Mouse (Mus musculus) kidney, adult 2 months (tissue): ENCODE measurements at regions not wholly inside any gene's neighbourhood (a gene's known extent, or its start where the extent isn't known, plus 50 kb on each side); places are given as distances from the start of the nearest gene placed in this dataset.

Experiments used
- DNase-seq: peaks from one replicate; pipeline ENCODE4 v3.0.0; 2021
- H3K27ac ChIP-seq: fragments of 200-500 bp; 2 replicates; pipeline ENCODE4 v1.5.1; 2012; ENCODE audit warnings: low read depth, low read length, control low read depth, inconsistent platforms; ENCODE audit not compliant: insufficient read depth
- H3K27me3 ChIP-seq: fragments of 200-500 bp; replicated peaks from 2 replicates; pipeline ENCODE4 v1.6.1; 2012; ENCODE audit warnings: mild to moderate bottlenecking, moderate library complexity, low read length, inconsistent platforms; ENCODE audit not compliant: control insufficient read depth, insufficient read depth
- H3K36me3 ChIP-seq: fragments of 200-500 bp; 2 replicates; pipeline ENCODE4 v1.6.1; 2012; ENCODE audit warnings: mild to moderate bottlenecking, moderate library complexity, low read length, inconsistent platforms; ENCODE audit not compliant: control insufficient read depth, insufficient read depth
- H3K4me1 ChIP-seq: fragments of 200-500 bp; 2 replicates; pipeline ENCODE4 v1.6.1; 2011; ENCODE audit warnings: low read length; ENCODE audit not compliant: control insufficient read depth, insufficient read depth
- H3K4me3 ChIP-seq: fragments of 200-500 bp; 2 replicates; pipeline ENCODE4 v1.5.1; 2011; ENCODE audit warnings: mild to moderate bottlenecking, low read depth, low read length, control low read depth; ENCODE audit not compliant: insufficient read depth
- CTCF ChIP-seq: fragments of 200-500 bp; conservative IDR thresholded peaks from 2 replicates; pipeline ENCODE4 v1.5.1; 2011; ENCODE audit warnings: low read depth, mild to moderate bottlenecking, control low read depth, low read length, moderate library complexity, mixed read lengths; ENCODE audit not compliant: insufficient read depth, insufficient read length
- POLR2A ChIP-seq: fragments of 200-500 bp; IDR thresholded peaks from one replicate; pipeline ENCODE4 v1.6.1; 2011; ENCODE audit warnings: low read depth, low read length, control low read depth
- WGBS: fragments of 180-500 bp; shearing (Covaris S2); methylation state at CpG from one replicate; pipeline ENCODE4 v1.1.7; 2018; 5-methylcytosine and 5-hydroxymethylcytosine counted together

DNA sequence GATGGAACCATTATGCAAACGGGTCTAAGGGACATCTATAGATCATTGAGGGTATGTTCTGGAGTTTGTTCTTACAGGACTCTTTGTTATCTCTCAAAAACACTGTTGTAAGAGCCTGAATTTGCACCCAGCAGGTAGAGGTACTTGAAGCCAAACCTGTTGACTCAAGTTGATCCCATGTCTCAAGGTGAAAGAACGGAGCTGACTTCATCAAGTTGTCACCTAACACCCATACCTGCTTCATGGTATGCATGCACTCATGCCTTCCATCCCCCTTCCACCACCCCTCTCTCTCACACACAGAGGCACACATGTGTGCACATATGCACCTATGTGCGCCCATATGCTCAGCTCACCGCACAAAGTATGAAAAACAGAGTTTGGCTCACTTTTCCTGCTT lies 189.0 kb downstream of the Ttll7 start:
- Histone ChIP-seq H3K4me1 (no peaks in the 10 kb centered on the region), H3K36me3 (no peaks in the 10 kb centered on the region), H3K4me3 (no peak overlapping the region), H3K27me3 (no peaks in the 10 kb centered on the region), H3K27ac (no peak overlapping the region)
- TF ChIP-seq POLR2A (no peak), CTCF (no peak)
- DNase-seq, result no peak
- 93% methylated on average over 4 of the region's 4 CpGs for WGBS

DNA sequence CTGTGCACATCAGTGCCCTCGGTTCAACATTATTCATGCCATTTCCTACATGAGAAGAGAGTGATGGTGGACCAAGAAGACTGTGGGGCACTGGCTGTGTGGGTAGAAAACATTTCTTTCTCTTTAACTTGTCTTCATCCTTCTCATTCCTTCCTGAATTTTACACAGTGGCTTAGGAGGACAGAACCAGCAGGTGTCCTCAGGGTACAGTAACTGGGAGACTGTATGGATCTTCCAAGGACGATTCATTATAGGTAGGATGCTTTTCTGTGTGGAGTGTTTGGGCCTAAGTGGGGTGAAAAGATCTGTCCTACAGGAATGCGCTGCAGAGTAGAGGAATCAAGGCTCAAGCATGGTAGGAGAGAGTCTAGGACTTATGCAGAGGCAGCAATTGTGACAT lies 190.7 kb downstream of the Ttll7 start:
- H3K27me3 ChIP-seq, result no peaks in the 10 kb centered on the region
- no peak for TF ChIP-seq CTCF
- no peak for TF ChIP-seq POLR2A
- H3K4me1 ChIP-seq, result no peaks in the 10 kb centered on the region
- H3K4me3 ChIP-seq, result no peak overlapping the region
- H3K27ac ChIP-seq, result no peak overlapping the region
- no peak for DNase-seq
- no peaks in the 10 kb centered on the region for H3K36me3 ChIP-seq
- 81% methylated on average over 3 of the region's 3 CpGs for WGBS

DNA sequence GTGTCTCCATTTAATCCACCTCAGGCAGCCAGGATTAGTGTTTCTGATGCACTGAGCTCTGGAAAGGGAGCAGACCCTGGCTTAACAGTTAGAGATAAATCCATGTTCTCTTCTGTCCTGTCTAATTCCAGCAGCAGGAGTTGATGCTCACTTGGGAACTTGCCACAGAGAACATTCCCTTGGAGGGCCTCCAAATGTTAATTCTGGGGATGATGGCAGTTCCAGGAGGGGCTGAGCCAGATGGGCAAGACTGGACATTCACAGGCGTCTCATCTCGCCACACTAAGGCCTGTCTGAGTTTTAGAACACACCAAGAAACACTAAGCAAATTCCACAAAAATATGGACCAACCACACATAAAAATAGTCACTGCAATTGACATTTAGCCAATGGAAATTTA lies 194.5 kb downstream of the Ttll7 start:
- TF ChIP-seq CTCF (no peak), POLR2A (no peak)
- H3K27ac ChIP-seq, result no peak overlapping the region
- no peaks in the 10 kb centered on the region for H3K36me3 ChIP-seq
- WGBS, result 76% methylated on average over 2 of the region's 2 CpGs
- H3K4me1 ChIP-seq, result no peaks in the 10 kb centered on the region
- DNase-seq, result no peak
- no peak overlapping the region for H3K4me3 ChIP-seq
- no peaks in the 10 kb centered on the region for H3K27me3 ChIP-seq

DNA sequence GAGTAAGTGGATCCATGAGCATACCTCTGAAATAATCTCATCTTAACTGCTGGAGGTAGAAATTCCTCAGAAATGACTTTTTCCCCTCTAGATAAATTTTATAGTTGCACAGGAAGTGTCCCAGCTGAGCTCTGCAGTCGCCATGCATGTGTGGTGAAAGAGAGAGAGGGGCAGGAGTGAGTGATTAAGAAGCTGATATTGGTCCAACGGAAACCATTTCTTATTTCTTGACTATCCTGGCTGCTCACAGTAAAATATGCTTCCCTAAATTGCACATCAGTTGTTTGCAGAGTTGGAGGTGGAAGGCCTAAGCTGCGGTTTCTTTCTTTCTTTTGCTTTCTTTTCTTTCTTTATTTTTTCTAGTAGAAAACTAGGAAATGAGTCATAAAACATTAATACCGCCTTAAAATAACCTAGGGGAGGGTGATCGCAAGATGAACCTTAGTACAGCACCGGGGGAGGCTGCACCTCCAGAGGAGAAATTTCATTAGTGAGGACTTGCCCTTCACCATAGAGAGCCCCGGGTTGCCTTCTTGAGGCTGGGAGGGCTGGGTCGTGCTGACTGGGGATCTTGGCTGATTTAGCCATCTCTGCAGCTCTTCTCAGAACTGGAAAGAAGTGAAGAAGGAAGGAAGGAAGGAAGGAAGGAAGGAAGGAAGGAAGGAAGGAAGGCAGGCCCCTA lies 202.1 kb downstream of the Ttll7 start:
- H3K36me3 ChIP-seq, result no peaks in the 10 kb centered on the region
- 49% methylated on average over 8 of the region's 8 CpGs for WGBS
- TF ChIP-seq POLR2A, result no peak
- TF ChIP-seq CTCF, result no peak
- H3K4me3 ChIP-seq, result no peak overlapping the region
- no peaks in the 10 kb centered on the region for H3K4me1 ChIP-seq
- no peak overlapping the region for H3K27ac ChIP-seq
- no peak for DNase-seq
- H3K27me3 ChIP-seq, result no peaks in the 10 kb centered on the region

DNA sequence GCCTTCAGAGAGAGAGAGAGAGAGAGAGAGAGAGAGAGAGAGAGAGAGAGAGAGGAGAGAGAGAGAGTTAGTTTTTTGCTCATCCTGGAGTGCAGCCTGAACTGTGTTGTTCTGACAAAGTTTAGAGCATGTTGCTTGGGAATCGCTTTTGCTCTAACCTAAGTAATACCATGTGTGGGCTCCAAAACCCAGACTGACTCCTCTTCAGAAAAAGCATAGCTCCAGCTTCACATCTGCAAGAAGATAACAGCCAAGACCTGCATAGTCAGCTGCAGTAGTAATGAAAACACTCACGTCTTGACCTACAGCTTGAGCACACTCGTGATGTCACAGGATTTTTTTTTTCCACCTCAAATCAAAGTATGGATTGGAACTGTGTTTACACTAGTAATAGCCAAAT lies 205.7 kb downstream of the Ttll7 start:
- no peaks in the 10 kb centered on the region for H3K27me3 ChIP-seq
- no peaks in the 10 kb centered on the region for H3K36me3 ChIP-seq
- no peak overlapping the region for H3K4me3 ChIP-seq
- H3K4me1 ChIP-seq, result no peaks in the 10 kb centered on the region
- 75% methylated on average over 3 of the region's 3 CpGs for WGBS
- DNase-seq, result no peak
- no peak overlapping the region for H3K27ac ChIP-seq
- TF ChIP-seq POLR2A (no peak), CTCF (no peak)

DNA sequence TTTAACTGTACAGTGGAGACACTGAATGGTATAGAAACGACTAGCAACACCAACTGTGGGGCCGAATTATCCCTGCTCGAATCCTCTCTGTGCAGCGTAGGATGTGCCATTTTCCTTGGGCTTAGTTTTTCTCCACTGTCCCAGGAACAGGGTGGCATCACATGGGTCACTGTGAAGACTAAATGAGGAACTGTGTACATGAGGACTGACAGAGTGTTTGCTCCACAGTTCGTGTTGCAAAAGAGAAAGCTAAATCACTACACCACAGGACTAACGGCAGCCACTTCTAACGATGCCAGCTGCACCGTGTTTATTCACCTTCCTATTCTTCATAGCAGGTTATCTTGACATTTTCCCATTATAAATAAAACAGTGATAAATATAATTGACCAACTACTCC lies 208.5 kb downstream of the Ttll7 start:
- no peaks in the 10 kb centered on the region for H3K36me3 ChIP-seq
- no peak for TF ChIP-seq POLR2A
- TF ChIP-seq CTCF, result no peak
- H3K27ac ChIP-seq, result no peak overlapping the region
- DNase-seq, result no peak
- H3K27me3 ChIP-seq, result no peaks in the 10 kb centered on the region
- no peaks in the 10 kb centered on the region for H3K4me1 ChIP-seq
- no peak overlapping the region for H3K4me3 ChIP-seq
- 85% methylated on average over 8 of the region's 8 CpGs for WGBS

DNA sequence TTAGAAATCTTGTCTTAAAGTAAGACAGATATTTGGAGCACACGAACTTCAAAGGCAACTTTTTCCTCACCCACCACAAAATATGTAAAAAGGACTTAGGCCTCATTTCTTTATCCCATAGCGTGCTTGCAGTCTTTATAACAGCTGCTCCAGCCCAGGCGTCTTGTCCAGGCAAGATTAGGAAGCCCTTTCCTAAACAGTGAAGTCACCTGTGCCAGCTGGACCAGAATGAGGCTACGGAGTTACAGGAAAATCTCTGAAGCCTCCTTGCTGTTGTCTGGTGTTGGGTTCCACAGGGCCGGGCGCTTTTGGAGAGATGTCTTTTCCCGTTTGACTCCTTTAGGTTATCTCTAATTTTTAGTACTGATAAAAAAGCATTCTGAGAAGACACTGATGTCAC lies 210.3 kb downstream of the Ttll7 start:
- 86% methylated on average over 7 of the region's 7 CpGs for WGBS
- no peak overlapping the region for H3K4me3 ChIP-seq
- no peaks in the 10 kb centered on the region for H3K27me3 ChIP-seq
- no peak for DNase-seq
- H3K27ac ChIP-seq, result no peak overlapping the region
- no peaks in the 10 kb centered on the region for H3K4me1 ChIP-seq
- no peaks in the 10 kb centered on the region for H3K36me3 ChIP-seq
- no peak for TF ChIP-seq CTCF
- no peak for TF ChIP-seq POLR2A
